Mouse (Mus musculus): Measurements from ENCODE around the gene Gm11555. TPM values are rescaled to one million over a fixed set of nuclear protein-coding genes. Genes with fewer than 3 reads are reported as not detected.

The Gm11555 gene
- polyA plus RNA-seq, 1 experiment from 2014 or later, result not detected

Other genes starting within 250 kb of the Gm11555 start
- not detected in 2 replicates for gene Krt12, start 228.0 kb downstream of the Gm11555 start, polyA plus RNA-seq (2015; fragmentation: Nextera tagmentation; extraction: Ambion mirVana)
- gene Krt20, start 212.1 kb downstream of the Gm11555 start, polyA plus RNA-seq (2015; fragmentation: Nextera tagmentation; extraction: Ambion mirVana), result 33.2 and 34.0 TPM in 2 replicates
- 1.0 and 1.2 TPM in 2 replicates for gene Krt23, start 157.1 kb downstream of the Gm11555 start, polyA plus RNA-seq (2015; fragmentation: Nextera tagmentation; extraction: Ambion mirVana)
- not detected in 2 replicates for gene Krt39, start 128.9 kb downstream of the Gm11555 start, polyA plus RNA-seq (2015; fragmentation: Nextera tagmentation; extraction: Ambion mirVana)
- not detected in 2 replicates for gene Krt40, start 107.1 kb downstream of the Gm11555 start, polyA plus RNA-seq (2015; fragmentation: Nextera tagmentation; extraction: Ambion mirVana)
- gene Krtap3-3, start 99.4 kb downstream of the Gm11555 start, polyA plus RNA-seq (2015; fragmentation: Nextera tagmentation; extraction: Ambion mirVana), result not detected in 2 replicates
- not detected in 2 replicates for gene Krtap3-2, start 93.4 kb downstream of the Gm11555 start, polyA plus RNA-seq (2015; fragmentation: Nextera tagmentation; extraction: Ambion mirVana)
- not detected in 2 replicates for gene Gm11939, start 90.8 kb downstream of the Gm11555 start, polyA plus RNA-seq (2015; fragmentation: Nextera tagmentation; extraction: Ambion mirVana)
- gene Krtap3-1, start 83.6 kb downstream of the Gm11555 start, polyA plus RNA-seq (2015; fragmentation: Nextera tagmentation; extraction: Ambion mirVana), result not detected in 2 replicates
- gene Krtap1-5, start 69.2 kb downstream of the Gm11555 start, polyA plus RNA-seq (2015; fragmentation: Nextera tagmentation; extraction: Ambion mirVana), result not detected in 2 replicates
- gene Krtap1-4, start 66.6 kb downstream of the Gm11555 start, polyA plus RNA-seq (2015; fragmentation: Nextera tagmentation; extraction: Ambion mirVana), result not detected in 2 replicates
- not detected in 2 replicates for gene Krtap1-3, start 58.9 kb downstream of the Gm11555 start, polyA plus RNA-seq (2015; fragmentation: Nextera tagmentation; extraction: Ambion mirVana)
- gene Krtap9-3, start 52.1 kb downstream of the Gm11555 start, polyA plus RNA-seq (2015; fragmentation: Nextera tagmentation; extraction: Ambion mirVana), result not detected in 2 replicates
- not detected in 2 replicates for gene Gm11938, start 46.9 kb downstream of the Gm11555 start, polyA plus RNA-seq (2015; fragmentation: Nextera tagmentation; extraction: Ambion mirVana)
- not detected in 2 replicates for gene Gm11937, start 40.0 kb downstream of the Gm11555 start, polyA plus RNA-seq (2015; fragmentation: Nextera tagmentation; extraction: Ambion mirVana)
- not detected in 2 replicates for gene Krtap2-4, start 35.4 kb downstream of the Gm11555 start, polyA plus RNA-seq (2015; fragmentation: Nextera tagmentation; extraction: Ambion mirVana)
- gene Gm11562, start 29.8 kb downstream of the Gm11555 start, polyA plus RNA-seq (2015; fragmentation: Nextera tagmentation; extraction: Ambion mirVana), result not detected in 2 replicates
- not detected in 2 replicates for gene Krtap4-1, start 22.0 kb downstream of the Gm11555 start, polyA plus RNA-seq (2015; fragmentation: Nextera tagmentation; extraction: Ambion mirVana)
- gene Krtap4-2, start 15.2 kb downstream of the Gm11555 start, polyA plus RNA-seq (2015; fragmentation: Nextera tagmentation; extraction: Ambion mirVana), result not detected in 2 replicates
- gene Krtap4-7, start 6.1 kb downstream of the Gm11555 start, polyA plus RNA-seq (2015; fragmentation: Nextera tagmentation; extraction: Ambion mirVana), result not detected in 2 replicates
- gene Gm11563, start 8.7 kb upstream of the Gm11555 start, polyA plus RNA-seq (2015; fragmentation: Nextera tagmentation; extraction: Ambion mirVana), result not detected in 2 replicates
- gene Krtap4-6, start 15.7 kb upstream of the Gm11555 start, polyA plus RNA-seq (2015; fragmentation: Nextera tagmentation; extraction: Ambion mirVana), result not detected in 2 replicates
- gene Gm14190, start 40.5 kb upstream of the Gm11555 start, polyA plus RNA-seq (2015; fragmentation: Nextera tagmentation; extraction: Ambion mirVana), result not detected in 2 replicates
- not detected in 2 replicates for gene Gm14180, start 84.1 kb upstream of the Gm11555 start, polyA plus RNA-seq (2015; fragmentation: Nextera tagmentation; extraction: Ambion mirVana)
- gene Gm11595, start 122.7 kb upstream of the Gm11555 start, polyA plus RNA-seq (2015; fragmentation: Nextera tagmentation; extraction: Ambion mirVana), result not detected in 2 replicates
- not detected in 2 replicates for gene Krtap4-8, start 130.5 kb upstream of the Gm11555 start, polyA plus RNA-seq (2015; fragmentation: Nextera tagmentation; extraction: Ambion mirVana)
- not detected in 2 replicates for gene Krtap4-9, start 135.0 kb upstream of the Gm11555 start, polyA plus RNA-seq (2015; fragmentation: Nextera tagmentation; extraction: Ambion mirVana)
- gene Gm11596, start 143.2 kb upstream of the Gm11555 start, polyA plus RNA-seq (2015; fragmentation: Nextera tagmentation; extraction: Ambion mirVana), result not detected in 2 replicates
- gene Gm11569, start 148.7 kb upstream of the Gm11555 start, polyA plus RNA-seq (2015; fragmentation: Nextera tagmentation; extraction: Ambion mirVana), result not detected in 2 replicates
- not detected in 2 replicates for gene Gm11554, start 154.2 kb upstream of the Gm11555 start, polyA plus RNA-seq (2015; fragmentation: Nextera tagmentation; extraction: Ambion mirVana)
- not detected in 2 replicates for gene Krtap4-13, start 159.7 kb upstream of the Gm11555 start, polyA plus RNA-seq (2015; fragmentation: Nextera tagmentation; extraction: Ambion mirVana)
- gene Gm11564, start 165.4 kb upstream of the Gm11555 start, polyA plus RNA-seq (2015; fragmentation: Nextera tagmentation; extraction: Ambion mirVana), result not detected in 2 replicates
- not detected in 2 replicates for gene 2300003K06Rik, start 187.8 kb upstream of the Gm11555 start, polyA plus RNA-seq (2015; fragmentation: Nextera tagmentation; extraction: Ambion mirVana)
- not detected in 2 replicates for gene Krtap4-16, start 201.4 kb upstream of the Gm11555 start, polyA plus RNA-seq (2015; fragmentation: Nextera tagmentation; extraction: Ambion mirVana)
- gene Gm11568, start 207.7 kb upstream of the Gm11555 start, polyA plus RNA-seq (2015; fragmentation: Nextera tagmentation; extraction: Ambion mirVana), result not detected in 2 replicates
- gene Gm11559, start 214.2 kb upstream of the Gm11555 start, polyA plus RNA-seq (2015; fragmentation: Nextera tagmentation; extraction: Ambion mirVana), result not detected in 2 replicates
- not detected in 2 replicates for gene Krtap9-1, start 223.2 kb upstream of the Gm11555 start, polyA plus RNA-seq (2015; fragmentation: Nextera tagmentation; extraction: Ambion mirVana)
- not detected in 2 replicates for gene Gm11567, start 229.0 kb upstream of the Gm11555 start, polyA plus RNA-seq (2015; fragmentation: Nextera tagmentation; extraction: Ambion mirVana)

All from liver, embryonic 15.5 days (tissue).